Mouse (Mus musculus) liver, embryonic 11.5 days (tissue): ENCODE results near the gene Cdc5l. TPM values are rescaled to one million over a fixed set of nuclear protein-coding genes. Genes with fewer than 3 reads are reported as not detected.
A peak's percentile ranks its signal among the peaks of the same experiment; 100 is the strongest.

Experiments
- ATAC-seq: fragments of 200-750 bp; cut with Nextera tagmentation; replicated peaks from 2 replicates; pipeline ENCODE4 v1.8.0; 2017; ENCODE audit warnings: moderate number of reproducible peaks, mild to moderate bottlenecking, moderate TSS enrichment, moderate library complexity; ENCODE audit not compliant: low FRiP score
- DNase-seq: peaks from one replicate; pipeline ENCODE4 v3.0.0-alpha.2; 2017; ENCODE audit warnings: low spot score
- H3K27ac ChIP-seq: fragments of 300-500 bp; sonication (generic); 2 replicates; pipeline ENCODE4 v1.5.1; 2014; ENCODE audit warnings: mild to moderate bottlenecking, low read depth, low read length, control low read depth
- H3K27me3 ChIP-seq: fragments of 300-500 bp; sonication (generic); replicated peaks from 2 replicates; pipeline ENCODE4 v1.6.1; 2014; ENCODE audit warnings: low read length, mixed read lengths; ENCODE audit not compliant: control insufficient read depth, insufficient read depth
- H3K36me3 ChIP-seq: fragments of 300-500 bp; sonication (generic); 2 replicates; pipeline ENCODE4 v1.6.1; 2014; ENCODE audit warnings: mild to moderate bottlenecking, low read length, moderate library complexity, mixed read lengths; ENCODE audit not compliant: control insufficient read depth, insufficient read depth
- H3K4me1 ChIP-seq: fragments of 300-500 bp; sonication (generic); replicated peaks from 2 replicates; pipeline ENCODE4 v1.6.1; 2014; ENCODE audit warnings: low read length, mixed read lengths; ENCODE audit not compliant: control insufficient read depth, insufficient read depth
- H3K4me2 ChIP-seq: fragments of 300-500 bp; sonication (generic); 2 replicates; pipeline ENCODE4 v1.6.1; 2014; ENCODE audit warnings: mild to moderate bottlenecking, control low read depth, moderate library complexity
- H3K4me3 ChIP-seq: fragments of 300-500 bp; sonication (generic); 2 replicates; pipeline ENCODE4 v1.5.1; 2014; ENCODE audit warnings: low read depth, low read length, control low read depth
- H3K9ac ChIP-seq: fragments of 300-500 bp; sonication (generic); 2 replicates; pipeline ENCODE4 v1.6.1; 2014; ENCODE audit warnings: low read depth, low read length, control low read depth
- H3K9me3 ChIP-seq: fragments of 300-500 bp; sonication (generic); 2 replicates; pipeline ENCODE4 v1.6.1; 2016; ENCODE audit warnings: low read length, inconsistent platforms, mixed read lengths; ENCODE audit not compliant: control insufficient read depth
- WGBS: fragments of 180-500 bp; shearing (Covaris S2); extraction: QIAGEN DNeasy Blood & Tissue Kit; methylation state at CpG from one replicate; pipeline ENCODE4 v1.1.7; 2014; 5-methylcytosine and 5-hydroxymethylcytosine counted together
- polyA plus RNA-seq: library from polyadenylated mRNA; unstranded; fragments of >200 nt; fragmentation: Nextera tagmentation; extraction: Ambion mirVana; gene quantifications from 2 replicates; pipeline ENCODE4 v1.2.1, GENCODE M21; 2014

Cdc5l gene
- polyA plus RNA-seq, 1 experiment from 2014 or later, result 62.1 TPM

GRCm38 (mm10) chr17:45452271-45452670 is 18.7 kb upstream of the Cdc5l start:
- H3K27me3 ChIP-seq, result no peaks in the 10 kb centered on the region
- H3K27ac ChIP-seq, result no peak overlapping the region
- no peak for ATAC-seq
- H3K9ac ChIP-seq, result no peak overlapping the region
- no peak for DNase-seq
- 90% methylated on average over 1 of the region's 1 CpGs for WGBS
- no peak overlapping the region for H3K4me2 ChIP-seq
- H3K4me3 ChIP-seq, result no peak overlapping the region
- no peaks in the 10 kb centered on the region for H3K4me1 ChIP-seq
- no peaks in the 10 kb centered on the region; the same call in 1 of the 2 replicates for H3K36me3 ChIP-seq
- no peaks in the 10 kb centered on the region for H3K9me3 ChIP-seq

GRCm38 (mm10) chr17:45450153-45450552 is 16.6 kb upstream of the Cdc5l start:
- no peak overlapping the region for H3K4me3 ChIP-seq

GRCm38 (mm10) chr17:45449586-45449985 is 16.0 kb upstream of the Cdc5l start:
- ATAC-seq (no peak), DNase-seq (no peak)
- Histone ChIP-seq H3K27ac (no peak overlapping the region), H3K9me3 (no peaks in the 10 kb centered on the region), H3K4me2 (no peak overlapping the region), H3K9ac (no peak overlapping the region), H3K4me1 (no peaks in the 10 kb centered on the region), H3K4me3 (no peak overlapping the region), H3K27me3 (no peaks in the 10 kb centered on the region), H3K36me3 (no peaks in the 10 kb centered on the region; the same call in 1 of the 2 replicates)
- 86% methylated on average over 8 of the region's 8 CpGs for WGBS

More at GRCm38 (mm10) chr17:45450153-45450552, 16.6 kb upstream of the Cdc5l start:
- no peak overlapping the region for H3K4me2 ChIP-seq
- H3K27ac ChIP-seq, result no peak overlapping the region
- DNase-seq (no peak), ATAC-seq (no peak)
- no peaks in the 10 kb centered on the region for H3K4me1 ChIP-seq
- whole genome bisulfite sequencing, result 79% methylated on average over 6 of the region's 6 CpGs
- H3K27me3 ChIP-seq, result no peaks in the 10 kb centered on the region
- no peak overlapping the region for H3K9ac ChIP-seq
- no peaks in the 10 kb centered on the region; the same call in 1 of the 2 replicates for H3K36me3 ChIP-seq
- H3K9me3 ChIP-seq, result no peaks in the 10 kb centered on the region

- Histone ChIP-seq H3K4me1 (no peaks in the 10 kb centered on the region), H3K27me3 (no peaks in the 10 kb centered on the region), H3K9ac (no peak overlapping the region), H3K36me3 (no peaks in the 10 kb centered on the region; the same call in 1 of the 2 replicates), H3K4me2 (no peak overlapping the region), H3K27ac (no peak overlapping the region), H3K4me3 (no peak overlapping the region), H3K9me3 (no peaks in the 10 kb centered on the region)
- DNase-seq, result no peak
- 82% methylated on average over 2 of the region's 2 CpGs for WGBS
- no peak for ATAC-seq
Measured at GRCm38 (mm10) chr17:45447063-45447462, 13.5 kb upstream of the Cdc5l start.

- Histone ChIP-seq H3K27ac (no peak overlapping the region), H3K27me3 (no peaks in the 10 kb centered on the region), H3K4me2 (no peak overlapping the region), H3K9me3 (no peaks in the 10 kb centered on the region), H3K9ac (no peak overlapping the region), H3K4me1 (no peaks in the 10 kb centered on the region), H3K36me3 (no peaks in the 10 kb centered on the region; the same call in 1 of the 2 replicates), H3K4me3 (no peak overlapping the region)
- WGBS, result 72% methylated on average over 4 of the region's 4 CpGs
- ATAC-seq, result no peak
- no peak for DNase-seq
Measured at GRCm38 (mm10) chr17:45445923-45446322, 12.4 kb upstream of the Cdc5l start.

- Histone ChIP-seq H3K4me2 (peak overlapping the region; percentile 80), H3K36me3 (no peaks in the 10 kb centered on the region), H3K9me3 (no peaks in the 10 kb centered on the region), H3K4me3 (peak overlapping the region; percentile 97), H3K9ac (peak overlapping the region; percentile 94), H3K27me3 (no peaks in the 10 kb centered on the region), H3K4me1 (peaks cover 15% of the 10 kb centered on the region), H3K27ac (peak overlapping the region; percentile 98)
- ATAC-seq (no peak), DNase-seq (no peak)
- 4% methylated on average over 12 of the region's 12 CpGs for WGBS
Measured at GRCm38 (mm10) chr17:45434262-45434590, 689 bp upstream of the Cdc5l start.

GRCm38 (mm10) chr17:45432706-45433398 is 685 bp downstream of the Cdc5l start:
- Histone ChIP-seq H3K9ac (peak overlapping the region; percentile 94), H3K27ac (peak overlapping the region; percentile 98), H3K36me3 (no peaks in the 10 kb centered on the region), H3K4me3 (peak overlapping the region; percentile 97), H3K9me3 (no peaks in the 10 kb centered on the region), H3K4me1 (peaks cover 15% of the 10 kb centered on the region), H3K27me3 (no peaks in the 10 kb centered on the region), H3K4me2 (peak overlapping the region; percentile 78)
- DNase-seq (no peak), ATAC-seq (peak; percentile 68)
- WGBS, result 1% methylated on average over 62 of the region's 62 CpGs

GRCm38 (mm10) chr17:45432007-45432406 is 1.5 kb downstream of the Cdc5l start:
- Histone ChIP-seq H3K4me2 (peak overlapping the region; percentile 78), H3K27me3 (no peaks in the 10 kb centered on the region), H3K4me1 (peaks cover 15% of the 10 kb centered on the region), H3K9ac (peak overlapping the region; percentile 94), H3K27ac (no peak overlapping the region), H3K9me3 (no peaks in the 10 kb centered on the region), H3K36me3 (0 out of 2 replicates have a peak, but pooled peaks cover 2% of the 10 kb centered on the region), H3K4me3 (peak overlapping the region; percentile 97)
- 75% methylated on average over 3 of the region's 3 CpGs for WGBS
- ATAC-seq, result no peak
- no peak for DNase-seq

GRCm38 (mm10) chr17:45417387-45417786 is 16.1 kb downstream of the Cdc5l start:
- no peak overlapping the region for H3K27ac ChIP-seq
- 57% methylated on average over 2 of the region's 2 CpGs for WGBS
- 0 out of 2 replicates have a peak, but pooled peaks have one; percentile 62 for ATAC-seq
- no peak overlapping the region for H3K9ac ChIP-seq
- no peaks in the 10 kb centered on the region for H3K4me1 ChIP-seq
- no peak overlapping the region for H3K4me2 ChIP-seq
- H3K9me3 ChIP-seq, result no peaks in the 10 kb centered on the region
- H3K27me3 ChIP-seq, result no peaks in the 10 kb centered on the region
- no peak overlapping the region for H3K4me3 ChIP-seq
- H3K36me3 ChIP-seq, result peaks cover 36% of the 10 kb centered on the region
- DNase-seq, result no peak
